Mouse (Mus musculus) neural tube, embryonic 14.5 days (tissue): Measurements from ENCODE around the gene Man2a2. TPM values are rescaled to one million over a fixed set of nuclear protein-coding genes. Genes with fewer than 3 reads are reported as not detected.
"Not testable (repeated sequence)": the region's sequence is repeated elsewhere in the genome, so short reads cannot be mapped to it uniquely, and the experiment has no call there.

Source experiments
- ATAC-seq: fragments of 200-750 bp; cut with Nextera tagmentation; 2 replicates; pipeline ENCODE4 v1.8.0; 2017; ENCODE audit warnings: low read depth, mild to moderate bottlenecking, moderate TSS enrichment, moderate library complexity
- H3K27ac ChIP-seq: fragments of 300-500 bp; sonication (generic); 2 replicates; pipeline ENCODE4 v1.5.1; 2014; ENCODE audit warnings: low read depth, mild to moderate bottlenecking, control low read depth, low read length, moderate library complexity, mixed read lengths
- H3K27me3 ChIP-seq: fragments of 300-500 bp; sonication (generic); 2 replicates; pipeline ENCODE4 v1.6.1; 2014; ENCODE audit warnings: low read length; ENCODE audit not compliant: control insufficient read depth, insufficient read depth
- H3K36me3 ChIP-seq: fragments of 300-500 bp; sonication (generic); 2 replicates; pipeline ENCODE4 v1.6.1; 2014; ENCODE audit warnings: low read length, mixed read lengths; ENCODE audit not compliant: control insufficient read depth, insufficient read depth
- H3K4me1 ChIP-seq: fragments of 300-500 bp; sonication (generic); 2 replicates; pipeline ENCODE4 v1.6.1; 2014; ENCODE audit warnings: low read length; ENCODE audit not compliant: control insufficient read depth, insufficient read depth
- H3K4me2 ChIP-seq: fragments of 300-500 bp; sonication (generic); 2 replicates; pipeline ENCODE4 v1.6.1; 2014; ENCODE audit warnings: mild to moderate bottlenecking, low read depth, low read length, control low read depth
- H3K4me3 ChIP-seq: fragments of 300-500 bp; sonication (generic); 2 replicates; pipeline ENCODE4 v1.5.1; 2014; ENCODE audit warnings: low read depth, low read length, control low read depth, mixed read lengths
- H3K9ac ChIP-seq: fragments of 300-500 bp; sonication (generic); replicated peaks from 2 replicates; pipeline ENCODE4 v1.6.1; 2014; ENCODE audit warnings: low read depth, mild to moderate bottlenecking, control low read depth, low read length, mixed read lengths
- H3K9me3 ChIP-seq: fragments of 300-500 bp; sonication (generic); 2 replicates; pipeline ENCODE4 v1.6.1; 2016; ENCODE audit warnings: low read length; ENCODE audit not compliant: control insufficient read depth
- WGBS: fragments of 180-500 bp; shearing (Covaris S2); extraction: QIAGEN DNeasy Blood & Tissue Kit; methylation state at CpG from one replicate; pipeline ENCODE4 v1.1.7; 2014; 5-methylcytosine and 5-hydroxymethylcytosine counted together
- polyA plus RNA-seq: library from polyadenylated mRNA; unstranded; fragments of >200 nt; fragmentation: Nextera tagmentation; extraction: Ambion mirVana; gene quantifications from 2 replicates; pipeline ENCODE4 v1.2.1, GENCODE M21; 2014

The Man2a2 gene
- polyA plus RNA-seq, 1 experiment from 2014 or later, result 22.9 TPM

- ATAC-seq, result peak; percentile 55
- Histone ChIP-seq H3K4me2 (peak overlapping the region; percentile 92), H3K9ac (peak overlapping the region; percentile 93), H3K9me3 (no peaks in the 10 kb centered on the region), H3K4me1 (peaks cover 18% of the 10 kb centered on the region), H3K27me3 (no peaks in the 10 kb centered on the region; the same call in 1 of the 2 replicates), H3K4me3 (peak overlapping the region; percentile 82), H3K36me3 (0 out of 2 replicates have a peak, but pooled peaks cover 5% of the 10 kb centered on the region), H3K27ac (peak overlapping the region; percentile 72)
- under 1% methylated on average over 45 of the region's 102 CpGs for whole genome bisulfite sequencing
These were observed 30.9 kb upstream of the Man2a2 start for GRCm38 (mm10) chr7:80401860-80402641.

- Histone ChIP-seq H3K9me3 (no peaks in the 10 kb centered on the region), H3K4me1 (peaks cover 18% of the 10 kb centered on the region), H3K4me2 (peak overlapping the region; percentile 92), H3K9ac (peak overlapping the region; percentile 93), H3K36me3 (0 out of 2 replicates have a peak, but pooled peaks cover 9% of the 10 kb centered on the region), H3K27ac (no peak overlapping the region), H3K27me3 (no peaks in the 10 kb centered on the region; the same call in 1 of the 2 replicates), H3K4me3 (peak overlapping the region; percentile 82)
- no peak for ATAC-seq
- 30% methylated on average over 5 of the region's 5 CpGs for WGBS
These were observed 30.1 kb upstream of the Man2a2 start for GRCm38 (mm10) chr7:80401041-80401859.

GRCm38 (mm10) chr7:80400571-80400970 is 29.4 kb upstream of the Man2a2 start:
- H3K4me3 ChIP-seq, result no peak overlapping the region
- no peaks in the 10 kb centered on the region for H3K9me3 ChIP-seq
- 88% methylated on average over 6 of the region's 6 CpGs for whole genome bisulfite sequencing
- no peak overlapping the region for H3K9ac ChIP-seq
- no peaks in the 10 kb centered on the region; the same call in 1 of the 2 replicates for H3K27me3 ChIP-seq
- peaks cover 18% of the 10 kb centered on the region for H3K4me1 ChIP-seq
- H3K27ac ChIP-seq, result no peak overlapping the region
- H3K4me2 ChIP-seq, result no peak overlapping the region; the same call in 1 of the 2 replicates
- H3K36me3 ChIP-seq, result 0 out of 2 replicates have a peak, but pooled peaks cover 9% of the 10 kb centered on the region
- no peak for ATAC-seq

GRCm38 (mm10) chr7:80400099-80400498 is 28.9 kb upstream of the Man2a2 start:
- H3K27ac ChIP-seq, result no peak overlapping the region
- no peaks in the 10 kb centered on the region; the same call in 1 of the 2 replicates for H3K27me3 ChIP-seq
- 66% methylated on average over 5 of the region's 5 CpGs for WGBS
- no peak overlapping the region for H3K4me3 ChIP-seq
- no peak overlapping the region for H3K4me2 ChIP-seq
- no peaks in the 10 kb centered on the region for H3K9me3 ChIP-seq
- H3K9ac ChIP-seq, result no peak overlapping the region
- H3K4me1 ChIP-seq, result peaks cover 18% of the 10 kb centered on the region
- 0 out of 2 replicates have a peak, but pooled peaks cover 9% of the 10 kb centered on the region for H3K36me3 ChIP-seq
- ATAC-seq, result no peak

GRCm38 (mm10) chr7:80398654-80399444 is 27.7 kb upstream of the Man2a2 start:
- H3K9ac ChIP-seq, result no peak overlapping the region
- 81% methylated on average over 9 of the region's 9 CpGs for WGBS
- no peaks in the 10 kb centered on the region for H3K9me3 ChIP-seq
- H3K4me3 ChIP-seq, result no peak overlapping the region
- H3K4me2 ChIP-seq, result no peak overlapping the region
- H3K27me3 ChIP-seq, result no peaks in the 10 kb centered on the region; the same call in 1 of the 2 replicates
- no peak overlapping the region for H3K27ac ChIP-seq
- no peak for ATAC-seq
- peaks cover 18% of the 10 kb centered on the region for H3K4me1 ChIP-seq
- peaks cover 15% of the 10 kb centered on the region; the same call in 1 of the 2 replicates for H3K36me3 ChIP-seq

GRCm38 (mm10) chr7:80397986-80398385 is 26.8 kb upstream of the Man2a2 start:
- WGBS, result 90% methylated on average over 9 of the region's 9 CpGs
- H3K4me1 ChIP-seq, result peaks cover 18% of the 10 kb centered on the region
- no peaks in the 10 kb centered on the region; the same call in 1 of the 2 replicates for H3K27me3 ChIP-seq
- H3K4me2 ChIP-seq, result no peak overlapping the region
- no peak overlapping the region for H3K27ac ChIP-seq
- no peak overlapping the region for H3K9ac ChIP-seq
- H3K4me3 ChIP-seq, result no peak overlapping the region
- ATAC-seq, result no peak
- peaks cover 24% of the 10 kb centered on the region for H3K36me3 ChIP-seq
- no peaks in the 10 kb centered on the region for H3K9me3 ChIP-seq

GRCm38 (mm10) chr7:80396427-80396826 is 25.3 kb upstream of the Man2a2 start:
- WGBS, result 91% methylated on average over 4 of the region's 4 CpGs
- not testable (repeated sequence) for H3K9ac ChIP-seq, H3K27me3 ChIP-seq, H3K4me2 ChIP-seq, ATAC-seq, H3K4me3 ChIP-seq, H3K27ac ChIP-seq, H3K9me3 ChIP-seq
- H3K36me3 ChIP-seq, result peaks cover 38% of the 10 kb centered on the region
- peaks cover 16% of the 10 kb centered on the region for H3K4me1 ChIP-seq

GRCm38 (mm10) chr7:80394600-80394999 is 23.4 kb upstream of the Man2a2 start:
- ATAC-seq, result no peak
- H3K27ac ChIP-seq, result no peak overlapping the region
- H3K9me3 ChIP-seq, result no peaks in the 10 kb centered on the region
- H3K4me2 ChIP-seq, result no peak overlapping the region
- H3K36me3 ChIP-seq, result peaks cover 54% of the 10 kb centered on the region
- H3K27me3 ChIP-seq, result no peaks in the 10 kb centered on the region
- 0 out of 2 replicates have a peak, but pooled peaks cover 3% of the 10 kb centered on the region for H3K4me1 ChIP-seq
- 96% methylated on average over 4 of the region's 4 CpGs for WGBS
- H3K4me3 ChIP-seq, result no peak overlapping the region
- H3K9ac ChIP-seq, result no peak overlapping the region
